Mouse (Mus musculus) liver, embryonic 14.5 days (tissue): Measurements from ENCODE around the gene Kcnj11. TPM values are rescaled to one million over a fixed set of nuclear protein-coding genes. Genes with fewer than 3 reads are reported as not detected.
A peak's percentile ranks its signal among the peaks of the same experiment; 100 is the strongest.

ENCODE experiments used
- ATAC-seq: fragments of 200-750 bp; cut with Nextera tagmentation; 2 replicates; pipeline ENCODE4 v1.8.0; 2017; ENCODE audit warnings: moderate number of reproducible peaks, mild to moderate bottlenecking, moderate library complexity; ENCODE audit not compliant: insufficient read depth
- DNase-seq, 3 experiments: peaks; one replicate each; pipeline ENCODE4 v3.0.0-alpha.2; 2012 to 2013; ENCODE audit warnings: low read depth in 3 of 3, low spot score in 3 of 3
- H3K27ac ChIP-seq: fragments of 300-500 bp; sonication (generic); 2 replicates; pipeline ENCODE4 v1.5.1; 2014; ENCODE audit warnings: moderate library complexity, mild to moderate bottlenecking, control low read depth, inconsistent platforms
- H3K27me3 ChIP-seq: fragments of 300-500 bp; sonication (generic); 2 replicates; pipeline ENCODE4 v1.6.1; 2014; ENCODE audit warnings: mild to moderate bottlenecking, low read length, moderate library complexity; ENCODE audit not compliant: control insufficient read depth, insufficient read depth
- H3K36me3 ChIP-seq: fragments of 300-500 bp; sonication (generic); replicated peaks from 2 replicates; pipeline ENCODE4 v1.6.1; 2014; ENCODE audit warnings: low read depth; ENCODE audit not compliant: control insufficient read depth, insufficient read depth
- H3K4me1 ChIP-seq, 2 experiments: fragments of 200-500 bp in 1 of 2; fragments of 300-500 bp in 1 of 2; sonication (generic) in 1 of 2; replicated peaks; 2 replicates each; pipeline ENCODE4 v1.6.1; 2012 to 2014; ENCODE audit warnings: antibody characterized with exemption in 1 of 2, inconsistent platforms in 1 of 2, low read length in 1 of 2; ENCODE audit not compliant: control insufficient read depth in 2 of 2, insufficient read depth in 2 of 2
- H3K4me2 ChIP-seq: fragments of 300-500 bp; sonication (generic); 2 replicates; pipeline ENCODE4 v1.6.1; 2014; ENCODE audit warnings: low read depth, mild to moderate bottlenecking, control low read depth, moderate library complexity
- H3K4me3 ChIP-seq, 2 experiments: fragments of 200-500 bp in 1 of 2; fragments of 300-500 bp in 1 of 2; sonication (generic) in 1 of 2; 2 replicates each; pipeline ENCODE4 v1.5.1; 2012 to 2014; ENCODE audit warnings: low read depth in 2 of 2, low read length in 2 of 2, mild to moderate bottlenecking in 2 of 2, control low read depth in 1 of 2, inconsistent platforms in 1 of 2, moderate library complexity in 1 of 2; ENCODE audit not compliant: insufficient read depth in 1 of 2
- H3K9ac ChIP-seq: fragments of 300-500 bp; sonication (generic); replicated peaks from 2 replicates; pipeline ENCODE4 v1.6.1; 2014; ENCODE audit warnings: mild to moderate bottlenecking, control low read depth, moderate library complexity
- H3K9me3 ChIP-seq: fragments of 300-500 bp; sonication (generic); 2 replicates; pipeline ENCODE4 v1.6.1; 2016; ENCODE audit warnings: low read length, mixed read lengths; ENCODE audit not compliant: control insufficient read depth
- CTCF ChIP-seq: IDR thresholded peaks from 2 replicates; pipeline ENCODE4 v1.5.1; 2016; ENCODE audit warnings: antibody characterized with exemption, low read depth, control low read depth
- EP300 ChIP-seq: IDR thresholded peaks from 2 replicates; pipeline ENCODE4 v1.6.1; 2016; ENCODE audit warnings: antibody characterized with exemption, low read depth
- WGBS: fragments of 180-500 bp; shearing (Covaris S2); extraction: QIAGEN DNeasy Blood & Tissue Kit; methylation state at CpG from one replicate; pipeline ENCODE4 v1.1.7; 2014; ENCODE audit not compliant: insufficient replicate concordance; 5-methylcytosine and 5-hydroxymethylcytosine counted together
- polyA plus RNA-seq, 2 experiments: library from polyadenylated mRNA; depleted of rRNA in 1 of 2; stranded (reverse) in 1 of 2; unstranded in 1 of 2; fragments of >200 nt; fragmentation: Nextera tagmentation in 1 of 2; extraction: Ambion mirVana in 1 of 2; gene quantifications; 2 replicates each; pipeline versions ENCODE4 v1.2.1 to v1.2.3; 2012 to 2014

Gene Kcnj11
- polyA plus RNA-seq, 2 experiments = 0.02 TPM; not detected in 1

DNA sequence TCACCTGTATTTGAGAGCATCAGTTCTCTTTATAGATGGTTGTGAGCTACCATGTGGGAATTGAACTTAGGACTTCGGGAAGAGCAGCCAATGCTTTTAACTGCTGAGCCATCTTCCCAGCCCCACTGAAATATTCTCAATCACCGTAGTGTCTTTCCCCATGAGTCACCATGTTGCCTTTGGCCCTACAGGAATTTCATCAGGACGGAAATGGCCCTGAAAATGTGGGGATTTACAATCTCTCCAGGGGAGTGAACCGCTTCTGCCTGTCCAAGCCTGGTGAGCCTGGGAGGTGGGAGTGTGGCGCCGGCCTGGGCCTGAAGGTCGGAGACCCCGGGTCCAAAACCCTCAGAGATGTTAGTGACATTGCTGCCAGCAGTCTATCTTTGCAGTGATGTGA is 39.9 kb downstream of the Kcnj11 start:
- H3K9ac ChIP-seq = no peak overlapping the region
- H3K9me3 ChIP-seq = no peaks in the 10 kb centered on the region
- WGBS = 82% methylated on average over 8 of the region's 8 CpGs
- no peak overlapping the region for H3K4me3 ChIP-seq
- H3K36me3 ChIP-seq = peaks cover 9% of the 10 kb centered on the region
- no peaks in the 10 kb centered on the region for H3K4me1 ChIP-seq
- no peaks in the 10 kb centered on the region for H3K27me3 ChIP-seq
- no peak overlapping the region for H3K27ac ChIP-seq
- TF ChIP-seq EP300 (no peak), CTCF (no peak)
- no peak overlapping the region for H3K4me2 ChIP-seq
- no peak for ATAC-seq
- DNase-seq = no peak

DNA sequence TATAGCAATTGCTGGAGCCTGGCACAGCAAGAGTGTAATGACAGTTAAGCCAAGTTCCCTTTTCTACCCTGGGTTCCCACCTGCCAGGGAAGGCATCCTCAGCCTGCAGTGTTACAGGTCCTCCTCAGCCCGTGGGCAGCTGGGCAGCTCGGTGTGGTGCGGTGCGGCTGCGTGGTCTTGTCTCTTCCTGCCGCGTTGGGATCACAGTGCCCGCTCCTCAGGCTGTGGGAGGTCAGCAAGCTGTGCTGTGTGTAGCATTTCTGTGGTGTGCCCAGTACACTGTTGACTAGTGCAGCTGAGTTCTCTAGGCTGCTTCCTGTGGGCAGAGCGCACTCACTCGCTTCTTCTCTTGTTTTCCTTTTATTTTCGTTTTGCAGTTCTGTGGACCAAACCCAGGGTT is 41.7 kb downstream of the Kcnj11 start:
- DNase-seq (no peak), ATAC-seq (no peak)
- no peaks in the 10 kb centered on the region for H3K9me3 ChIP-seq
- no peak overlapping the region for H3K27ac ChIP-seq
- H3K36me3 ChIP-seq = peaks cover 14% of the 10 kb centered on the region
- no peak overlapping the region for H3K4me3 ChIP-seq
- H3K4me2 ChIP-seq = no peak overlapping the region
- 75% methylated on average over 11 of the region's 11 CpGs for WGBS
- no peaks in the 10 kb centered on the region for H3K4me1 ChIP-seq
- no peak overlapping the region for H3K9ac ChIP-seq
- no peaks in the 10 kb centered on the region for H3K27me3 ChIP-seq
- no peak for TF ChIP-seq CTCF
- TF ChIP-seq EP300 = no peak

DNA sequence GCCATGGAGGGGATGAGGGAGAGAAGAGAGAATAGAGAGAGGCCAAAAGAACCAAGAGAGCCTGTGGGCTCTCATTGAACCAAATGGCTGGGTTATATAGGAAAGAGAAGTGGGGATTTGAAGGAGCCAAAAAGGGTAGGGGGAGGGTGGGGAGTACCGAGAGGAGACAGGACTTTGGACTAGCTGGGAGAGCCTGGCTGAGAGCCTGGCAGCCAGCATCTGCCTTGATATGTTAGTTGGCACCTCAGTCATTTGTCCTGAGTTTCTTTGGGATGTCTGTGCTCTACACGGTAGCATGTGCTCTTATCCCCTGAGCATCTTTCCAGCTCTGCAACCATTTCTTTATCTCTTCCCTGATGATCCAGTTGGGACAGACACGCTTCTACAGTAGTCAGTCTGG is 47.0 kb downstream of the Kcnj11 start:
- Histone ChIP-seq H3K27me3 (no peaks in the 10 kb centered on the region), H3K36me3 (peaks cover 18% of the 10 kb centered on the region), H3K27ac (no peak overlapping the region), H3K9me3 (no peaks in the 10 kb centered on the region), H3K4me3 (no peak overlapping the region), H3K9ac (no peak overlapping the region), H3K4me1 (no peaks in the 10 kb centered on the region), H3K4me2 (no peak overlapping the region)
- TF ChIP-seq CTCF = no peak
- TF ChIP-seq EP300 = no peak
- WGBS = 83% methylated on average over 3 of the region's 3 CpGs
- no peak for ATAC-seq
- no peak for DNase-seq

DNA sequence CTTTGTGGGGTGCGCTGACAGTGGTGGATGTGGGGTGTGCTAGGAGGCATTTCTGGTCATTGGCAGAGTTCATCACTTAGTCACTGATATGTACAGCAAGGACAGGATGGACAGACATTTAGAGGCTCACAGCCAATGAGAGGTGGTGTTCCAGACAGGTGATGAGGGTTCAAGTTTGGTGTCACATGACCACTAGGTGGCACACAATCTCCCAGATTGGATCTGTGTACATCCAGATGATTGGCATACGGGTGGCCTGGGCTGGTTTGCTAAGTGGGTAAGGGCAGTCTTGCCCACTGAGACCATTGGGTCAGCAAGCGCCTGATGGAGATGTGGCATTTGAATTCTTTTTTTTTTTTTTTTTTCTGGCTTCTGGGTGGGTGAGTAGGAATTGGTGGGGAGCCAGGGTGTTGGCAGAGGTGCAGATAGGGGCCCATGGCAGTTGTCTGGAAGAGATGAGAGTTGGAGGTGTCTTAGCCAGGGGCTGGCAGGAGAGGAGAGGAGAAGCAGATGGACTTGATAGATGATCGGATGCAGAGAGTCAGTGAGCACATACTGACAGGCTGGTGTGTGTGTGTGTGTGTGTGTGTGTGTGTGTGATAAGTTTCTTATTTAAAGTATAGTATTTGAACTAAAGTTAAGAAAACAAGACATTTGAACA is 48.3 kb downstream of the Kcnj11 start:
- 79% methylated on average over 4 of the region's 4 CpGs for whole genome bisulfite sequencing
- H3K9me3 ChIP-seq = no peaks in the 10 kb centered on the region
- H3K9ac ChIP-seq = no peak overlapping the region
- no peak overlapping the region for H3K4me3 ChIP-seq
- H3K36me3 ChIP-seq = peaks cover 15% of the 10 kb centered on the region
- TF ChIP-seq EP300 (no peak), CTCF (peak; percentile 56)
- no peaks in the 10 kb centered on the region for H3K27me3 ChIP-seq
- no peak overlapping the region for H3K4me2 ChIP-seq
- H3K4me1 ChIP-seq = no peaks in the 10 kb centered on the region
- no peak for ATAC-seq
- no peak for DNase-seq
- H3K27ac ChIP-seq = no peak overlapping the region

GRCm38 (mm10) chr7:46049981-46050380 is 50.6 kb downstream of the Kcnj11 start:
- no peaks in the 10 kb centered on the region for H3K27me3 ChIP-seq
- WGBS = 73% methylated on average over 7 of the region's 7 CpGs
- no peak overlapping the region for H3K4me3 ChIP-seq
- no peak for DNase-seq
- H3K36me3 ChIP-seq = peaks cover 26% of the 10 kb centered on the region
- H3K9me3 ChIP-seq = no peaks in the 10 kb centered on the region
- TF ChIP-seq EP300 = no peak
- no peak for TF ChIP-seq CTCF
- H3K9ac ChIP-seq = no peak overlapping the region
- no peak overlapping the region for H3K27ac ChIP-seq
- H3K4me2 ChIP-seq = no peak overlapping the region
- no peak for ATAC-seq
- H3K4me1 ChIP-seq = no peaks in the 10 kb centered on the region
